Mouse (Mus musculus) induced T-regulatory cell, adult 2 months (primary cell): Measurements from ENCODE around the gene Ptprj.
A peak's percentile ranks its signal among the peaks of the same experiment; 100 is the strongest.

Source experiments
- DNase-seq: peaks from one replicate; pipeline ENCODE4 v3.0.0-alpha.2; 2012; ENCODE audit warnings: low read depth

The Ptprj gene

GRCm38 (mm10) chr2:90522455-90522854 is 58.0 kb downstream of the Ptprj start:
- DNase-seq, result no peak

DNA sequence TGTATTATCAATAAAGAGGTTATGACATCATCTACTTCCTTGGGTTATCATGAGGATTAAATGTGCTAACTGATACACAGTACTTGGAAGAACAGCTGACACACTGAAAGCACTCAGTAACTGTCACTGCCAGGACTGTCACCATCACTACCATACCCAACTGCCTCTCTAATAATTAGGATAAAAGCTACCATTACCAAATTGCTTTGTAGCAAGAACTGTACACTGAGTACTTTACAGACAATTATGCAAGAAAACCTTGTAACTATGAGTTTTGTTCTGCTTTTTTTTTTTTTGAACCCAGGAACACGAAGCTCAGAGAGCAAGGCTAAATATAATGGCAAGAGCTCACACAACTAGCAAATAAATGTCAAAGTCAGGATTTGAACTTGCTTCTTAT is 58.5 kb downstream of the Ptprj start:
- no peak for DNase-seq

DNA sequence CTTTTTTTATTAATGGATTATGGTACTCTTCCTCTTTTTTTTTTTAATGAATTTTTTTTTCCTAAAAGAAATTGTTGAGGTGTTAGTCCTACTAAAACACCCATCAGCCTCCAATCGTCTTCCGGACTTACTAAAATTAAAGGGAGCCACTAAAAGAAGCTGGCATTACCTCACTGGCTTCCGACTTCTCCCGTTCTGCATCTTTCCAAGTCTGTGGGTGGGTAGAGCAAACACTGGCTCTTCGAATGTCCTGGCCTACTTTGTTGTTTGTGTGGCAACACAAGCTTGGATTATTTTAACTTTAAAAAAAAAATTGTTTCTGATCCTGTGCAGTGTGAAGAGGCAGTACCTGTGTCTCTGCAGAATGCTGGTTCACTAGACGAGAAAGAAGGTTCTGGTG is 62.2 kb downstream of the Ptprj start:
- no peak for DNase-seq

DNA sequence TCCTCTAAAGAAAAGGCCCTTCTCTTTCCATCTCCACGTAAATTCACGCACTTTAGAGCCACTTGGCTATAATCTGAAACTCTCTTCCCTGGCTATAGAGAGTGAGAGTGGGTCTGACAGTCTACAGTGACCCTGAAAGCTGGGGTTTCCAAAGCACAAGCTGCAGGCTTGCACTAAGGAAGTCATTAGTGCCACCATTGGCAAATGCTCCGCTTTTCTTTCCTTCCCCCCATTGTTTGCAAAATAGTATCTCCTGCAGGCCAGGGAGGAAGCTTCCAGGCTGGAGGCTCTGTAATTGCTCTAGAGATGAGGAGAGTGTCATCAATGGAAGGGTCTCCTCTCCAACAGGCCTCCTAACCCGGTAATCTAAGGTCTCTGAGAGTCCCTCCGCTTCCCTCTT is 65.5 kb downstream of the Ptprj start:
- DNase-seq, result no peak

GRCm38 (mm10) chr2:90509268-90509667 is 71.2 kb downstream of the Ptprj start:
- DNase-seq, result no peak

GRCm38 (mm10) chr2:90506143-90506542 is 74.3 kb downstream of the Ptprj start:
- DNase-seq, result no peak

- DNase-seq, result peak; percentile 72
Measured at GRCm38 (mm10) chr2:90504731-90505171, 75.7 kb downstream of the Ptprj start.

DNA sequence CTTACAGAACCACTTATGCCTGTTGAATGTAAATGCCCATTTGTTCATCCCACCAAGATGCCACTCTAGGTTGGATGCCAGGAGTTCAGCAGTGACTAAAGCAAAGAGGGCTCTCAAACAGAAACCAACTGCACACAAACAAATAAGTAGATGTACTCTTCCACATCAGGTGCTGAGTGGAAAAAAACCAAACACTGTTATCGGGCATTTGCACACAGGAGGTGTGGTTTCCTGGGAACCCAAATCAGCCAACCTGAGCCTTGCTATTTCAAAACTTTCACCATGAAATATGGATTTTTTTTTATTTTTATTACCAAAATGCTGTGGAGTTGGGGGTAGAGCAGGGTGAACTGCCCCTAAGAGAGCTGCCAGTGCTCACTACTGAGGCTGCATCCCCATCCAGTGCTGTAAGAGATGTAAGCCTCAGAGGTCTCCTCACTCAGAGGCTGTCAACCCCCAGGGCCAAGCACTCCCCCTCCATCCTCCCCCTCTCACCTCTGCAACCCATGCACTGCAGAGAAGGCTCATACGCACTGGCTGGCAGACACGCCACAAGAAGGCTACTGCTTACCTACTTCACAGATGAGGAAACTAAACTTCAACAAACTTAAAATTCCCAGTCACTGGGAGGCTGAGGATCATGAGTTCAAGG is 77.1 kb downstream of the Ptprj start:
- peak; percentile 48 for DNase-seq

DNA sequence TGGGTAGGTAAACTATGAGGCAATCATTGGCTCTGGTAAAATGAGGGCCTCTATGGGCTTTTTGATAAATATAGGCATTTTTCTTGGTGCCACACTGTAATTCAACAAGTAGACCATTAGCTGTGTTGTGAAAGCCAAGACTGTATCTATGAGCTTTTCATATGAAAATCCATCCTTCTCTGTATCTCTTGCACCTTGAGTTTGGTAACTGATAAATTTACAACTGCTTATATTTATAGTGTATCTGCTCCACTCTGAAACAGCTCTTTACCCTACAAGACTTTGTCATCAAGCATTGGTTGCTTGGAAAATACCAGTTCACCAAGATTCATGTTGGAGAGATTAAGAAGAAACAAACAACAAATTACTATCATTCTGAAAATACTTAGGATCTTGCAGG is 77.7 kb downstream of the Ptprj start:
- DNase-seq, result no peak

DNA sequence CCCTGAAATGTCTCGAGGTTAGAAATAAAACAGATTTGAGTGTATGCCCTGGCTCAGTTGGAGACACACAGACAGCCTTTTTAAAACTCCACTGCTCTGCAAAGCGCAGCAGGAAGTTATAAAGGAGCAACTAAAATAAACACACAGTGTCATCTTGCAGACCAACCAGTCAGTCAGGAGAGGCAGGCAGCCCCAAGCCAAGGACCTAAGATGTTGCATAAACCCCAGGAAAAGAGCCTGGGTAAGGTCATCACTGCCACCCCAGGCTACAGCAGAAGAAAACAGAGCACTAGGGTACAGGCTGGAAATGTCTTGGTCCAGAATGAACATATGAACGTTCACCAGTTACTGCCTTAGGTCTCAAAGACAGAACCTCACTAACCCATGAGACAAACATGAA is 78.7 kb downstream of the Ptprj start:
- DNase-seq, result no peak

- DNase-seq, result no peak
Measured at GRCm38 (mm10) chr2:90500892-90501291, 79.6 kb downstream of the Ptprj start.

DNA sequence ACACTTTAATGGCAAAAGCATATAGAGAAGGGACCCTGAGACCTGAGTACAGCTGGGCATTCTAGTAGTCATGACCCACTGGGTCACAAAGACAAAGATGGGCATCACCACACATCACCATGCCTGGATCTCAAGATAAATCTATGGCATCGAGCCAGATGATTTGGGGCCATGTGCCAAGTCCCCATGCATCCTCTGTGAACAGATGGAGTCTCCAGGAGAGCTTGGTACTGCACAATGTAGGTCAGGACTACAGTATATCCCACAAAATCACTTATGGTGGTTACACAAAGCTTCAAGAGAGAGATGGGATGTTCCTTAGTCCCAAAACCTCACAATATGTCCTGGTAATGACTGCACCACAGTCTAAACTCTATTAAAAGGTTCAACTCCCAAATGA is 81.4 kb downstream of the Ptprj start:
- no peak for DNase-seq

DNA sequence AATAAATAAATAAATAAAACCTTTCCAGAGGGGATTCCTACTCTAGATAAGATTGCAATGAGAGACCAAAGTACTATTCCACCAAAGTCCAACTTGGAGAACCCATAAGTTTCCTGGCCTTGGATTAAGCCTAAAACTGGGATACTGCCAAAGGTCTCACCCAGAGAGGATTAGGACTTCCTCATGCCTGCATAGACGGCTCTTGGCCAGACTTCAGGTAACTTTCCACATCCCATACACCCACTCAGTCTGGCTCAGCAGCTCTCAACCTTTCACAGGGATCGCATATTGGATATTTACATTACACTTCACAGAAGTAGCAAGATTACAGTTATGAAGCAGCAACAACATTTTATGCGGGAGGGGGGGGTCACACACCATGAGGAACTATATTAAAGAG is 82.9 kb downstream of the Ptprj start:
- no peak for DNase-seq

DNA sequence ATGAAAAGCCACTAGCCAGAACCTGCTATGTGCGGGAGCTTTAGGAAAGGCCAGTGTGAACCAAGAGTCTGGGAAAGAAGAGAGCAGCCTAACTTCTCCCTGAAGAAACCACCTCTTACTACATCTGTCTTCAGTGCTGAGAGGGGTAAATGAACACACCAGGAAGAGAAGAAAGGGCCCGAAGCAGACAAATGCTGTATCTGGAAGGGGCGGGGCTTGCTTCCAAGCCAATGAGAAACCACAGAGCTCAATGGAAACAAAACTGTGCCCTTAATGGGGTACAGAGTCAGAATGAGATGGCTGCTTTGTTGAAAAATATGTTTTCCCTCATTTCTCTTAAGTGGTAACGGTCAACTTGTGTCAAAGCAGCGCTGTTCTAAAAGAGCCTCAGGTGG is 83.8 kb downstream of the Ptprj start:
- peak; percentile 74 for DNase-seq

- peak; percentile 64 for DNase-seq
Measured at GRCm38 (mm10) chr2:90496012-90496679, 84.3 kb downstream of the Ptprj start.

GRCm38 (mm10) chr2:90490279-90491046 is 90.0 kb downstream of the Ptprj start:
- peak; percentile 71 for DNase-seq

GRCm38 (mm10) chr2:90489839-90490238 is 90.6 kb downstream of the Ptprj start:
- no peak for DNase-seq

DNA sequence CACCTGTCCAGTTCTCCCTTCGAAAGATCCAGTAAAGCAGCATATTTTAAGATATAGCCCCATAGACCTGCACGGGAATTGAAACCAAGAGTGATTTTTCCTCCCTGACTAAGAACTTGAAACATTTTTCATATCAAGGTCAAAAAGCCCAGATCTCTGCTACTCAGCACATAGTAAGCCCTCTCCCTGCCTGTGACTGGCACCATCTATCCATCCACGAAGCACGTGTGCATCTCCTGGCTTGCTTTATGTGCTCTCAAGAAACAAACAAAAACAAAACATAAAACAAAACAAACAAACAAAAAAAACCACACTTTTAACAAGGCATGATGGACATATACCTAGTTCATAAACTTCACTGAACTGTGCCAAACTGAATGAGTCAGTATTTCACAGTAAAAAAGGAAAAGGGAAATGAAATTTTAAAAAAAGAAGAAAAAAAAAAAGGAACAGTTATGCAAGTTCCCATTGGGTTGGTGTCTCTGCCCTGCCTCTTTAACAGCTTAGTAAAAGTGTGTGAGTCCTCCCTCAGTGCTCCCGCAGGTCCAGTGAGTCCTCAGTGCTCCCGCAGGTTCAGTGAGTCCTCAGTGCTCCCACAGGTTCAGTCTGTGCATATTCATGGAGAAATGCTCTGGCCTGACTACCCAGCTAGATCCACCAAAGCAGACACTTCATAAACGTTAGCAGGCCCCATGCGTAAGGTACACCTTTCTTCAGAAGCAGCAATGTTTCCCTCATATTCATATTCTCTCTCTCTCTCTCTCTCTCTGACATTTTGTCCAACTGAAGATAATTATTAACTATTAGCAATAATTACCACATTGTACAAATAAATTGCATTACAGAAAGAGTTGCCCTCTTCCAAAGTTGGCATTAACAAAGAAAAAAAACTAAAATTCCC is 91.5 kb downstream of the Ptprj start:
- DNase-seq, result peak; percentile 58

GRCm38 (mm10) chr2:90487471-90488238 is 92.8 kb downstream of the Ptprj start:
- DNase-seq, result peak; percentile 85

- DNase-seq, result no peak
Measured at GRCm38 (mm10) chr2:90486226-90486755, 94.2 kb downstream of the Ptprj start.

DNA sequence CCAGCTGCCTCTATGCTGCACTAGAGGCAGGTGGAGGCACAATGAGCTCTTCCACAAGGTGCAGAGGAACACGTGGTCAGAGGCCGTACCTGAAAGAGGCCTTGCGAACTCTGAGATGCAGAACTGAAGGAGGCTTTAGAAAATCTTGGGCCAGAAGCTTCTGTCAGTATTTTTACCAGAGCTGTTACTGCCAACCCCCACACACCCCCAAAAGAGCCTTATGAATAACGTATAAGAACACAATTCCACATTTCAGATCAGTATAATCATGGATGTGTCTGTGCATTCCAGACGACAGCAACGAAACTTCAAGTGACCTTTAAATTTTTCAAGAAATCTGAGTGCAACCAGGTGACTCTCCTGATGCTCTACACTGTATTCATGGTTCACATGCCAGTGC is 98.9 kb downstream of the Ptprj start:
- DNase-seq, result no peak
